Mouse (Mus musculus) testis, adult 2 months (tissue): ENCODE measurements around the gene Gtse1.
"Not testable (repeated sequence)": the region's sequence is repeated elsewhere in the genome, so short reads cannot be mapped to it uniquely, and the experiment has no call there.

Experiments
- CTCF ChIP-seq: fragments of 200-500 bp; IDR thresholded peaks from 2 replicates; pipeline ENCODE4 v1.5.1; 2012; ENCODE audit warnings: low read depth, mild to moderate bottlenecking, inconsistent platforms, low read length, moderate library complexity; ENCODE audit not compliant: control insufficient read depth, insufficient read depth, insufficient replicate concordance
- POLR2A ChIP-seq: fragments of 200-500 bp; IDR thresholded peaks from 2 replicates; pipeline ENCODE4 v1.6.1; 2012; ENCODE audit warnings: low read depth, mild to moderate bottlenecking, inconsistent platforms, low read length, moderate library complexity; ENCODE audit not compliant: control insufficient read depth

GRCm38 (mm10) chr15:85865913-85866312, 6.4 kb downstream of the Gtse1 start:
- not testable (repeated sequence) for TF ChIP-seq CTCF, POLR2A
